Mouse (Mus musculus): ENCODE measurements around the gene Zswim3.
"Not testable (repeated sequence)": the region's sequence is repeated elsewhere in the genome, so short reads cannot be mapped to it uniquely, and the experiment has no call there.

Zswim3 gene

DNA sequence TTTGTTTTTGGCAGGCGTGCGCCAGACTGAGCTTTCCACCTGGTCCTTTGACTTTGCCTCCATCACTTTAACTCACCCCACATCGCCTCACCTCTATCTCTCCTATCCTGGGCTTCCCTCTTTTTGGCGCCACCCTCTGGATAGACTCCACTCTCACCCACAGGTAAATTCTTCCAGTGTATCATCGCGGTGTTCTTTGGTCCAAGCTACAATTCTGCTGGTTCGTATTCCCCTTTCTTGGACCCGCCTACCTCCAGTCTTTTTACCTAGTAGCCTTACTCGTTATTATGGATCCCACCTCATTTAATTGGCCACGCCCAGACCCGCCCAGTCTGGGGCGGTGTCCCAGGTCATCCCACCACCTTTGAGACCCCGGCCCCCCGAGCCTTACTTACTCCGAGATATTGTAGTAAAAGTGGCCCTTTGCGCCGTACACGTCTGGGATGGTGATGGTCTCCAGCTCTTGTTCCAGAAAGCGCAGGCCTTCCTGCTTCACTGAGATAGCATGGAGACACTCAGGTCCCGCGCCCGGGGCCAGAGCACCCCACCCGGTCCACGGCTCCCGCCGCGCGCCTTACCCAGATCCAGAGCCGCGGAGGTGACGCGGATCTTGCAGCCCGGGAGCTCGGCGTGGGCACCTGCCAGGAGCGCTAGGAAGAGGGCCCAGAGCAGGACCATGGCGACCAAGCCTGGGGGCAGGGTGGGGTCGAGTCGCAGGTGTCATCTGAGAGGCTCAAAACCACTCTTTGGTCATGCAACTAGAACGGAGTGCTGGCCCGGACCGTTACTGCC is 51.6 kb downstream of the Zswim3 start:
- no peak for DNase-seq (ENCODE audit: low spot score)

DNA sequence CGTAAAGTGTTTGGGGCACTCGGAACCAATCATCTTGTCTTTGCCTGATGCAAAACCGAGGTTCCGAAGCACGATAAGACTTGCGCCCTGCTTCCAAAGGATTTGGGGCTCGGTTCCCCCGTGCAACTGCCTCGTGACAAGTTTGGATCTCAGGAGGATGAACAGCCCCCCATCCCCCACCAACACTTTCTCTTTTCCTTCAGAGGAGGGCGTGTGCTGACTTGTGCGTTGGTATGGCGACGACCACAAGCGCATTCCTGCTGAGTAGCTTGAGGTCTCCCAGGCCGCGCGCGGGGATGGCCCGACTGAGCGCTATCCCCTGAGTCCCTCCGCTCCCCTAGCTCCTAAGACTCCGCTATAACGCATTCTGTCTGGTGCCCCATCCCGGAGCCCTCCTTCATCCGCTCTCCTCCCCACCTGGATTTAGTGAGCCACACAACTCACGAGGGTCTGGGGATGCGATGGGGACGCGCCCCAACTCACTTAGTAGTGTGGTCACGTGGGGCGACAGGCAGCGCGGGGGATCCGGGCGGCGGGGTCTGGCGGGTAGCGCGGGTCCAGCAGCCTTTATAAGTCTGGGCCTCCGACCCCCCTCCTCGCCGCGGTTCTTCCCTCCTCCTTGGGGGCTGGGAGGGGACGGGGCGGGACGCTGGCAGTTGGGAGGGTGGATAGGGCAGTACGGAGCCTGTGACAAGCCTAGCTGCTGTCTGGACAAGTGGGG is 52.4 kb downstream of the Zswim3 start, which contains the start of gene Pltp:
Gene Pltp, minus strand, starts transcription at position 611 of the 721 bp plus-strand sequence.
- DNase-seq (ENCODE audit: low spot score): no peak

DNA sequence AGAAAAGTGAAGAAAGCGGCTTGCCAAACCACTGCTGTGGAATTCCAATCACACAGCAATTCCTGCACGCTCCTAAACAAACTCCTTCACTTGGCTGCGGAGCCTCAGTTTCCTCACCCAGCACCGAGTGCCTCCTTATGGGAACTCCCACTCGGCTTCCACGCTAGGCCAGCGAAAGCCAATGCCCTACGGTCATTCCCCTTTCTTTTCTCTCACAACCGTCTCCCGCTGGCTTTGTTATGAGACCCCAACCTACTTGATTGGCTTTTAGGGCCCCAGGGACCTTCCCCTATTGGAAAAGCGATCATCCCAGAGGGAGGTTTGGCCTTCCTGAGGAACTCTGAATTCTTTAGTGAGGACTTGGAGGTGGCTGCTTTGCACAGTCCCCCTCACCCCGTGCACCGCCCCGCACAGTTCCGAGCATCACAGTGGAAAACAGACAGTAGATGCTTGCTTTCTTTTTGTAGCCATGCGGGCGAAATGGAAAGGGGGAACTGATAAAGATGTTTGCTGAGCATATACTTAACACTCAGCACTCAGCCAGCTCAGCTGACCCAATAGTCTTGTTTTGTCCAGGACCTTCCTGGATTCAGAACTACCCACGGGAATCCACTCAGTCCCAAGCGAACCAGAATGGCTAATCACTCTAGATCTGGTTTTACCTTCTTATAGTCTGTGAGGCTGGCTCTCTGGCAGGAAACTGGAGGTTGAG is 53.1 kb downstream of the Zswim3 start:
- DNase-seq (ENCODE audit: low spot score): no peak

DNA sequence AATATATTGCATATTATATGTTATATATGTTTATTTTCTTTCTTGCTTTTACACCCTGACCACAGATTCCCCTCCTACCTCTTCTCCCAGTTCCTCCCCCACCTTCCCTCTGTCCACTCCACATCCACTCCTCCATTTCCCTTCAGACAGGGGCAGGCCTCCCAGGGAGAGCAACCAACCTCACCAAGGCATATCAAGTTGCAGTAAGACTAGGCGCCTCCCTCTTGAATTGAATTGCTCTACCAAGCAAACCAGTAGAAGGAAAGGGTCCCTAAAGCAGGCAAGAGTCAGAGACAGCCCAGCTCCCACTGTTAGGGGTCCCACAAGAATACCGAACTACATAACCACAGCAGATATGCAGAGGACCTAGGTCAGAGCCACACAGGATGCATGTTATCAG is 54.3 kb downstream of the Zswim3 start:
- DNase-seq (ENCODE audit: low spot score): no peak

DNA sequence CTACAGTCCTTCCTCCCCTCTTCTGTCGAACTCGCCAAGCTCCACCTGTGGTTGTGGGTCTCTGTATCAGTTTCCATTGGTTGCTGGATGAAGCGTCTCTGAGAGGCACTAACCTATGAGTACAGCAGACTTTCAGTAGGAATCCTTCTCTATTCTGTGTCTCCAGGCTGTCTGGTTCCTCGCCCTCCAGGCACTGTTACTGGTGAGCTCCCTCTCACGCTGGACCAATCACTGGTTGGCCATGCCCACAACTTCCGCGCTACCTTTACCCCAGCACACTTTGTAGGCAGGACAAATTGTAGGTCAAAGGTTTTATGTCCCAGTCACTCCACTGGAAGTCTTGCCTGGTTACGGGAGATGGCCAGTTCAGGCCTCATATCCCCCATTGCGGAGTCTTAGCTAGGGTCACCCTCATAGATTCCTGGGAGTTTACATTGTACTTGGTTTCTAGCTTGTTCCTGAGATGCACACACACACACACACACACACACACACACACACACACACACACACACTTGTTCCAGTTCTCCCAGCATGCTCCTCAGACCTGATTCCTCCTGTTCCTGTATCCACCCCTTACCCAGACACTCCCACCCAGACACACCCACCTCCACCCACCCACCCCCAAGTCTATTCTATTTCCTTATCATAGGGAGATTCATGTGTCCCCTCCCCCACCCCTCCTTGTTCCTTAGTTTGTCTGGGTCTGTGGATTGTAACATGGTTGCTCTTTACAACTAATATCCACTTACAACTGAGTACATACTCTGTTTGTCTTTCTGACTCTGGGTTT is 54.9 kb downstream of the Zswim3 start:
- no peak for DNase-seq (ENCODE audit: low spot score)

DNA sequence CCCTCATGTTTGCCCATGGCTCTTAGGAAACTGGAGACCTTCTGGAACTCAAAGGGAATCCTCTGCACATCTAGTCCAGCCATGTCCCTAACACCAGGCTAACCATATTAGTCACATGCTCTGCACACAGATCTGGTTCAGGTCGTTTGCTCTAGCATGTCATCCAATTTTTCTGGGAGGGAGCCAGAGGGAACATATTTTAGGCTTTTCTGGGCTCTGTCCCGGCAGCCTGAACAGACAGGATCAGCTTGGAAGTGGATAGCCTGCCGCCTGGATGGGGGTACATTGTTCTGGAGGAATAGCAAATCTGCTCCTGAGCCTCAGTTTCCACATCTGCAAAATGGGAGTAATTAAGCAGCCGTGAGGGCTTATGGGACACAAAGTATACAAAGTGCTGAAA is 56.2 kb downstream of the Zswim3 start:
- DNase-seq (ENCODE audit: low spot score): no peak

DNA sequence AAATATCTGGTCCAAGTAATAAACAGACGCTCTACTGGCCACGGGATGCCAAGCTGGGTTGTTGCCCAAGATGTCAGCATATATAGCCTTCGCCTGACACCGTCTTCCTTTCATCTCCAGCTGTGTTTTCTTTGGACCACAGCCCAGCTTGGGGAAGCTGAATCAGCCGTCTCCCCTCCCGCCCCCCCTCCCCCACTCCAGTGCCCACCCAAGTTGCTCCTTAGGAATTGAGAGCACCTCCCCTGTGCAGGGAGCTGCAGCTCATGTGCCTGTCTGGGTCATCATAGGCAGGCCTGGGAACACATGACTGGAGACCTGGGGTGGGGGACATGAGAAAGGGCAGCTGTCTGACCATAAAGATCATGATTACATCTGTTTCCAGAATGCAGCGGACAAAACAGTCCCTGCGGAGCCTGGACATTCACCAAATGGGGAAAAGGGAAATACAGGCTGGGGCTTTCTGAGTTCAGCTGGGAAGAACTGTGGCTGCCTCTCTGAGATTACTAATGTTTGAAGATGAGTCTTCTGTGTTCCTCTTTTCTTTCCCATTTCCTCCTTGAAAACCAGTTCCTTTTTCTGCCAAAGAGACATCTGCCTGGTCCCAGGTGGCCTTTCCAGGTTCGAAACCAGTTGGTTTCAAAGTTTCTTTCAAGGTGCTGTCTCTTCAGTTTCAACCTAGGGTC is 57.4 kb downstream of the Zswim3 start:
- no peak for DNase-seq (ENCODE audit: low spot score)

DNA sequence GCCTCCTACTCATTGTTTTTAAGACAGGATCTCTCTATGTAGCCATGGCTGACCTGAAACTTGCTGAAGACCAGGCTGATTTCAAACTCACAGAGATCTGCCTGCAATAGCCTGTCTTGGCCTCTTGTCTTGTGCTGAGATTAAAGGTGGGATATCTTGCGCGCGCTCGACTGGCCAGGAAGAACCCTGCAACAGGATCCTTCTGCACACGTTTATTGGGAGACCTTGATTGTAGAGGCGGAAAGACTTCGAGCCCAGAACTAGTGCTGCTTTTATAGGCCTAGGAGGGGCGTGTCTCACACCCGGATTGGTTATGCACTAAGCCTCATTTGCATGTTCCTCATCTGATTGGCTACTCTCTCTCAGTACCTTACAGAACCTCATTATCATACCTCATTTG is 58.5 kb downstream of the Zswim3 start:
- not testable (repeated sequence) for DNase-seq (ENCODE audit: low spot score)

DNA sequence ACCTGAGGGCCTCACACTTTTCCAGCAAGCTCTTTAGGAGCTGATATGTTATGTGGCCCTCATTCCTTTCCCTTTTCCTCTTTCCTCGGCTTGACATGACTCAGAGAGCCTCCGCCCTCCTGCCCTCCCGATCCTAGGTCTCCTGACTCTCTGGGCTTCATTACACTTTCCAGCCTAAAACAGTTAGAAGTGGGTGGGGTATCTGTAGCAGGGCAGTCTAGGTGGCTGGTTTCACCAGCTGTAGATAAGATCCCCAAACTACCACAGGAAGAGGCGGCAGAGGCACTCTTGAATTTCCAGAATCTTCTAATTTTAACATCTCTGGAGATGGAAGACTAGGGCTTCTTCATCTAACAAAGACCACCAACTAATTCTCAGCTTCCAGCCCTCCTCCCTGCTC is 59.7 kb downstream of the Zswim3 start:
- no peak for DNase-seq (ENCODE audit: low spot score)

DNA sequence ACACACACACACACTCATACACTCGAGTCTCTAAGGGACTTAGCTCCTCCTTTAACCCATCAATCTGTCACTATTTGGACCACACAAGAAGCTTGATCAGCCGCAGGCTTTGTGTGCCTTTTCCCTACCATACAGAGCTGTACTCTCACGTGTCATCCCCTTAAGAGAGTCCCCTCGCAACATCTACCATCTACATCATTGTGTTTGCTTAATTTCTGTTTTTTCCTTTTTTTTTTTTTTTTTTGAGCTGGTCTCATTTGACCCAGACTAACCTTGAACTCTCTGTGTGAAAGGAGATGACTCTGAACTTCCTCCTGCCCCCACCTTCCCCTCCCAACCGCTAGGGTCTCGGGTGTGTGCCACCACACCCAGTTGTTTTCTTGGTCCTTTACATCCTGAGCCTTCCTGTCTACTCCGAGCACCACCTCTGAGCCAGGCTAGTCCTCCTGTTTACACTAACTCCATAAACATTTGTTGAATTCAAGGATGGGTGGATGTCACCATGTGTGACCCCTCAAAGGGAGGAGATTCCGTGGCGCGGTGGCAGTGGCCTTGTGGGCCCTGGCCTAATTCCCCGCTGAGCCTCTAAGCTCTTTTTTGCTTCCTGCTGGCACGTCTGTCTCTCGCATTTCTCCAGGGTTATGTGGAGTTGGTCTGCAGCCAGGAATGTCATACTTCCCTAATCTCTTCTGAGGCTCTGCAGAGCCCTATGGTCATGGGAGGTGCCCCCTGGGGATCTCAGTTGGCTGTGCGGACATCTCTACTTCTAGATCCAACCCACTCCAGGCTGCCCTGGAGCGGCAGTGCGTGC is 62.0 kb downstream of the Zswim3 start:
- no peak for DNase-seq (ENCODE audit: low spot score)

DNA sequence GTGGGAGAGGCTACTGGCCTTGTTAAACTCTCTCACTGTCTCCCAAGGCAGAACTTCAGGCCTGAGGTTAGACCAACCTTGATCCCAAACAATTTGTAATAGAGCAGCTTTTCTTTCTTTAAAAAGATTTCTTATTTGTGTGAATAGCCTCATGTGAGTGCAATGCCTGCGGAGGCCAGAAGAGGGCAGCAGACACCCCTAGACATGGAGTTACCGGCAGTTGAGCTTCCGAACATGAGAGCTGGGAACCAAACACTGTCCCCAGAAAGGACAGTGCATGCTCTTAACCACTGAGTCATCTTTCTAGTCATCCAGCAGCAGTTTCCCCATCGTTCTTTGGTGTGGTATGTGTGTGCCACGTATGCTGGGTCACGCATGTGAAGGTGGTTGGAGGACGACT is 62.7 kb downstream of the Zswim3 start:
- no peak for DNase-seq (ENCODE audit: low spot score)

DNA sequence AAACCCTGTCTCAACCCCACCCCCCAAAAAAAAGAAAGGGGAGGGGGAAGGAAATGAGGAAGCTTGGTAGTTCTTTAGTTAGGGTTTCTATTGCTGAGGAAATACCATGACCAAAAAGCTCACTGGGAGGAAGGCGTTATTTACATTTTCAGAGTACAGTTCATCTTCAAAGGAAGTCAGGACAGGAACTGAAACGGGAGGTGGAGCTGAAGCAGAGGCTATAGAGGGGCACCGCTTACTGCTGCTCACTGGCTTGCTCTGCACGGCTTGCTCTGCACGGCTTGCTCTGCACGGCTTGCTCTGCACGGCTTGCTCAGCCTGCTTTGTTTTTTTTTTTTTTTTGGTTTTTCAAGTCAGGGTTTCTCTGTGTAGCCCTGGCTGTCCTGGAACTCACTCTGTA is 63.6 kb downstream of the Zswim3 start:
- no peak for DNase-seq (ENCODE audit: low spot score)
